Mouse (Mus musculus) midbrain, embryonic 13.5 days (tissue): ENCODE results near the gene Slit3. TPM values are rescaled to one million over a fixed set of nuclear protein-coding genes. Genes with fewer than 3 reads are reported as not detected.
A peak's percentile ranks its signal among the peaks of the same experiment; 100 is the strongest.

ENCODE experiments used
- ATAC-seq: fragments of 200-750 bp; cut with Nextera tagmentation; 2 replicates; pipeline ENCODE4 v1.8.0; 2017; ENCODE audit warnings: mild to moderate bottlenecking, moderate TSS enrichment, moderate library complexity
- H3K27ac ChIP-seq: fragments of 300-500 bp; sonication (generic); 2 replicates; pipeline ENCODE4 v1.5.1; 2015; ENCODE audit warnings: inconsistent platforms, mild to moderate bottlenecking, moderate library complexity
- H3K27me3 ChIP-seq: fragments of 300-500 bp; sonication (generic); 2 replicates; pipeline ENCODE4 v1.6.1; 2015; ENCODE audit warnings: mild to moderate bottlenecking, inconsistent platforms
- H3K36me3 ChIP-seq: fragments of 300-500 bp; sonication (generic); 2 replicates; pipeline ENCODE4 v1.6.1; 2015; ENCODE audit warnings: mild to moderate bottlenecking, inconsistent platforms
- H3K4me1 ChIP-seq: fragments of 300-500 bp; sonication (generic); replicated peaks from 2 replicates; pipeline ENCODE4 v1.6.1; 2015; ENCODE audit warnings: inconsistent platforms
- H3K4me2 ChIP-seq: fragments of 300-500 bp; sonication (generic); replicated peaks from 2 replicates; pipeline ENCODE4 v1.6.1; 2015; ENCODE audit warnings: moderate library complexity, mild to moderate bottlenecking, inconsistent platforms
- H3K4me3 ChIP-seq: fragments of 300-500 bp; sonication (generic); replicated peaks from 2 replicates; pipeline ENCODE4 v1.5.1; 2015; ENCODE audit warnings: mild to moderate bottlenecking, inconsistent platforms
- H3K9ac ChIP-seq: fragments of 300-500 bp; sonication (generic); replicated peaks from 2 replicates; pipeline ENCODE4 v1.6.1; 2015; ENCODE audit warnings: mild to moderate bottlenecking, inconsistent platforms
- H3K9me3 ChIP-seq: fragments of 300-500 bp; sonication (generic); 2 replicates; pipeline ENCODE4 v1.6.1; 2016; ENCODE audit warnings: mild to moderate bottlenecking, inconsistent platforms
- WGBS: fragments of 180-500 bp; shearing (Covaris S2); methylation state at CpG from one replicate; pipeline ENCODE4 v1.1.7; 2015; 5-methylcytosine and 5-hydroxymethylcytosine counted together
- polyA plus RNA-seq: library from polyadenylated mRNA; unstranded; fragments of >200 nt; fragmentation: Nextera tagmentation; extraction: Ambion mirVana; gene quantifications from 2 replicates; pipeline ENCODE4 v1.2.1, GENCODE M21; 2015

Slit3 gene
- polyA plus RNA-seq, 1 experiment from 2014 or later, result 6.6 TPM

DNA sequence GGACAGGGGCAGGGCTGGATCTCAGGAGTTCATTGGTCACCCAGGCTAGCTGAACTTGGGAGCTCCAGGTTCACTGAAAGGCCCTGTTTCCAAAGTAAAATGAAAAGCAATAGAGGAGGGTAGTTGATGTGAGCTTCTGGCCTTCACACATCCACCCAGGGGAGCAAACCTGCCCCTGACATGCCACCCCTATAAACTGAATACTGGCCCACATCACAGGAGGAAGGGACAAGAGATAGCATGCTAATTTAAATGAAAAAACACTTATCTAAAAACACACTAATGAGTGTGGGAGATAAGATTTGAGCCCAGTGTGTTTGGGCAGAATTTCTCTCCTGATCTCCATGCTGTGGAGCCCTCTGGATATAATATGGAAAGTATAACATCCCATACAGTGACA is 475.0 kb downstream of the Slit3 start:
- Histone ChIP-seq H3K9me3 (no peaks in the 10 kb centered on the region), H3K27me3 (peaks cover 28% of the 10 kb centered on the region), H3K4me1 (peaks cover 61% of the 10 kb centered on the region), H3K27ac (peak overlapping the region; percentile 19; the same call in 1 of the 2 replicates), H3K36me3 (no peaks in the 10 kb centered on the region), H3K9ac (no peak overlapping the region), H3K4me3 (no peak overlapping the region), H3K4me2 (no peak overlapping the region)
- ATAC-seq, result no peak

DNA sequence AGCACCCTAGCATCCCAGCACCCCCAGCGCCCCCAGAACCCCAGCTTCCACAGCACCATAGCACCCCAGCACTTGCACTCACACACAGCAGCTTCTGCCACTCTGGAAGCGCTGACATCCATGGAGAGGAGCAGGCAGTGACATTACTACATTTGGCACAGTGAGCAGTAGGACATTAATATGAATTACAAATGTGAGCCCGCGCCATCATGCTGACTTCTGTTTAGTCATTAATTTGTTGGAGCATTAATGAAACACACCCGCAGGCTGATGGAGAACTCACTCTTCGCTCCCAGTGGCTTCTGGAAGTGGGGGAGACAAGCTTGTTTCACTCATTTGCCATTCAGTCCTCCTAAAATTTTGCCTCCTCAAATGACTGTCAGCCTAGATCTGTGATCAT is 476.9 kb downstream of the Slit3 start:
- WGBS, result 69% methylated on average over 6 of the region's 6 CpGs
- Histone ChIP-seq H3K27ac (no peak overlapping the region), H3K4me1 (peaks cover 79% of the 10 kb centered on the region), H3K27me3 (peaks cover 15% of the 10 kb centered on the region), H3K4me3 (no peak overlapping the region), H3K36me3 (no peaks in the 10 kb centered on the region), H3K9me3 (no peaks in the 10 kb centered on the region), H3K4me2 (no peak overlapping the region), H3K9ac (no peak overlapping the region)
- ATAC-seq, result no peak

DNA sequence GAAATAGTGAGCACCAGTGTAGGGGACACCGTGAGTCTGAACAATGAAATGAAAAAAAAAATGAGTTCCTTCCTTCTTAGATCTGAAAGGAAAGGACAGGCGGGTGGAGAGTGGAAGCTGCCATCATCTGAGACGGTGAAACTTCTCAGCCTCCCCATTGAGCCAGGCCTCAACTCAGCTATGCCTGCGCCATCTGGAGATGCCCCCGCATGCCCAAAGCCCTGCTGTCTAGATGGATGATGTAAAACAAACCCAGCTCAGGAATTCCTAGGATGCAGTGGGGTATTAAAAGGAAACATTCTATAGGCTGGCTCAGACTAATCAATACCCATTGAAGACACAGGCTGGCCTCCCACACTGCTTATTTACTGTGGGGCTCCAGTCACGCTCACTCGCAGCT is 477.7 kb downstream of the Slit3 start:
- peaks cover 80% of the 10 kb centered on the region for H3K4me1 ChIP-seq
- H3K36me3 ChIP-seq, result no peaks in the 10 kb centered on the region
- no peak overlapping the region for H3K27ac ChIP-seq
- H3K9ac ChIP-seq, result no peak overlapping the region
- no peaks in the 10 kb centered on the region for H3K9me3 ChIP-seq
- H3K4me3 ChIP-seq, result no peak overlapping the region
- 26% methylated on average over 7 of the region's 7 CpGs for WGBS
- H3K27me3 ChIP-seq, result peaks cover 13% of the 10 kb centered on the region
- H3K4me2 ChIP-seq, result no peak overlapping the region
- ATAC-seq, result no peak

DNA sequence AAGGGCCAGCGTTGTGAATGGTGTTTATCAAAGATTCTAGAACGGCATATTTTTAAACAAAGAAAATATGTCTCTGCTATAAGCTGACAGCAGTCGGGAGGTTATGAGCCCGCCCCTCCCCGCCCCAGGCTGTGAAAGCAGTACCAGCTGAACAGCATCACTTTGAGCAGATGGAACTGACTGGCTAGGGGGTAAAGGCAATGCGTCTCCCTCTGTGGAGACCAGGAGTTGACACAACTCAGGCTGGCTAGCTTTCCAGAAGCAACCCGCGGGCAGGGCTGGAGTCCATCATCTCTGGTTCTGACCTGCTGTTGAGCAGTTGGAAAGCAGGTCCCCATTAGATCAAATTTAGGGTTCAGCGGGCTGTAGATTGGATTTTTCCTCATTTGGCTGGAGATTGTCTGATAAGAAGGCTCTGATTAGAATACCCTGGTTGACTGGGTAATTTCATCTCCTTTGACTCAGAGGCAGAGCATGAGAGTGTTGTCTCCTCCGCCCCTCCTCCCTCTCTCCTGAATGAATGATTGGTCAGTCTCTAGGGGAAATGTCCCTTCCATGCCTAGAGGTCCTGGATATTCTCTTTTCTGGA is 480.7 kb downstream of the Slit3 start:
- Histone ChIP-seq H3K4me2 (no peak overlapping the region), H3K36me3 (no peaks in the 10 kb centered on the region), H3K9ac (no peak overlapping the region; the same call in 1 of the 2 replicates), H3K4me1 (peaks cover 61% of the 10 kb centered on the region), H3K4me3 (no peak overlapping the region), H3K9me3 (no peaks in the 10 kb centered on the region), H3K27me3 (peaks cover 13% of the 10 kb centered on the region), H3K27ac (peak overlapping the region; percentile 20; the same call in 1 of the 2 replicates)
- 51% methylated on average over 10 of the region's 10 CpGs for WGBS
- ATAC-seq, result peak; percentile 34; the same call in 1 of the 2 replicates

DNA sequence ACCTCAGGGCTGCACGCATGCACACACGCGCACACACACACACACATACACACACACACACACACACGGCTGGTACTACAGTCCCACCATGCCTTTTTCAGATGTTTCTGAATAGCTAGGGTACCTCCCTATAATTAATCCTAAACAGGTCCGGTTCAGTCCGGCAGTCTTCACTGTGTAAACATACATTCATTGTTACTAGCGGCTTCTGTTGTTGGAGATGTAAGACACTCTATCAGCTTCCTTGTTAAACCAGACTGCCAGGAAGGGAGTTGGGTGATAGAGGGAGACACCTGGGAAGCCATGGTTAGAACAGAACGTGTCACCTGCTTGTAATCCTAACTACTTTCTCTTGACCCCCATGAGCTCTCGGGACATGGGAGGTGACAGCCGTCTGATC is 481.6 kb downstream of the Slit3 start:
- Histone ChIP-seq H3K4me3 (no peak overlapping the region), H3K4me2 (no peak overlapping the region), H3K27me3 (peaks cover 9% of the 10 kb centered on the region; the same call in 1 of the 2 replicates), H3K36me3 (no peaks in the 10 kb centered on the region), H3K9me3 (no peaks in the 10 kb centered on the region), H3K4me1 (peaks cover 57% of the 10 kb centered on the region), H3K9ac (no peak overlapping the region), H3K27ac (0 out of 2 replicates have a peak overlapping the region, but pooled peaks have one; percentile 4)
- 71% methylated on average over 10 of the region's 10 CpGs for WGBS
- ATAC-seq, result no peak

DNA sequence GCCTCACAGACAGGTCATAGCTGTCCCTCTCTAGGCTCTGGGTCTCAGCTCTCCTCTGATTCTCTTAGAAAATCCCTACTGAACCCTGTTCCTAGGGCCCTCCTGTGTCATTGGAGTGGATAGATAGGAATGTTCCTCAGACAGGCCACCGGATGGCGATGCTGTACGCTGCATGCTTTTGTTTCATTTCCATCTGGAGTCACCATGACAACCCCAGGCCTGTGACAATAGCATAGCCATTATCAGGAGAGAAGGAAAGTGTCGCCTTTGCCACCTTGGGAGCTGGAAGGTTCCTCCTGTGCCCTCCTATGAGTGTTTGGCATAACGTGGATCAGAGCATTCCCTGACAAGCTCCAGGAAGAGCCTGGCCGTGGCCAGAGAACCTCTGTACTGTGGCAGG is 482.9 kb downstream of the Slit3 start:
- H3K4me1 ChIP-seq, result peaks cover 56% of the 10 kb centered on the region
- H3K9ac ChIP-seq, result no peak overlapping the region
- H3K4me3 ChIP-seq, result no peak overlapping the region
- no peak overlapping the region for H3K4me2 ChIP-seq
- 54% methylated on average over 6 of the region's 6 CpGs for WGBS
- no peaks in the 10 kb centered on the region for H3K36me3 ChIP-seq
- no peaks in the 10 kb centered on the region for H3K9me3 ChIP-seq
- peaks cover 7% of the 10 kb centered on the region; the same call in 1 of the 2 replicates for H3K27me3 ChIP-seq
- H3K27ac ChIP-seq, result no peak overlapping the region
- no peak for ATAC-seq

DNA sequence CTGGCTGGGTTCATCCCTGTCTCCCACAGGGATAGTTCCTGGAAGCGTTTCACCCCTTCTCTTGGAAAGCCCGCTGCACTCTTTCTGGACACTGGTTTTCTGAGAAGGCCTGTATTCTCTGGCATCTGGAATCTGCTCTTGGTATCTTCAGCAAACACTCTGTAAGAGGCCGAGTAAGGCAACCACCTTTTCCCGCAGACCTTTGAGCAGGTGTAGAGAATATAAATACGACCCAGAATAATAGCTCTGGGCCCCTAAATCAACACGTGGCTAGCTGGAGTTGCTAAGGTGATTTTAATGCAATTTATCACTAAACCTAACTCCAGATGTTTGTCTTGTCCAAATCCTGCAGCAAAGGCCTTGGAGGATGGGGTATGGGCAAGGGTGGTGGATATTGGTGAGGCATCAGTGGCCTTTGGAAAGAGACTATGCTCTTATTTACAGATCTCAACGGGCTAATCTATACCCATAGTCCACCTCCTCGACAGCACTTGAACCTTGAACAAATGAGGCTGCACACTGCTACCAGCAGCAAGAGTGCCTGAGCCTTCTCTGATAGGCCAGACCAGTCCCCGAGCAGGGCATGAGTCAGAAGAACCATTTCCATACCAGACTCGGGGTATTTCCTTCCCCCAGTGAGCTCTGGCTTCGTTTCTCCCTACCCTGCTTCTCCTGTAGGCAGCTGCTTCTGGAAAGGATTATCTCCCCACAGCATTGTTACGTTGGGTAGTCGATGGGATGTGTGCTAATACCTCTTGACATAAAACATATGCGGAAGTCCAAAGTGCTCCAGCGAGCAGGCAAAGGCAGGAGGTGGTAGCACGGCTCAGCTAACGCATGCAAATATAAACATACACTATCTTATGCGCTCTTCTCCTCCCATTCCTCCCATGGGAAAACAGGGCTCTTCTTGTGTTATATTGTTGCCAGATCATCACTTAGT is 484.1 kb downstream of the Slit3 start:
- no peaks in the 10 kb centered on the region for H3K9me3 ChIP-seq
- no peak overlapping the region for H3K4me3 ChIP-seq
- H3K27me3 ChIP-seq, result peaks cover 2% of the 10 kb centered on the region
- H3K4me1 ChIP-seq, result peaks cover 52% of the 10 kb centered on the region
- H3K4me2 ChIP-seq, result no peak overlapping the region
- H3K27ac ChIP-seq, result no peak overlapping the region
- no peaks in the 10 kb centered on the region for H3K36me3 ChIP-seq
- no peak for ATAC-seq
- WGBS, result 57% methylated on average over 18 of the region's 18 CpGs
- no peak overlapping the region for H3K9ac ChIP-seq

DNA sequence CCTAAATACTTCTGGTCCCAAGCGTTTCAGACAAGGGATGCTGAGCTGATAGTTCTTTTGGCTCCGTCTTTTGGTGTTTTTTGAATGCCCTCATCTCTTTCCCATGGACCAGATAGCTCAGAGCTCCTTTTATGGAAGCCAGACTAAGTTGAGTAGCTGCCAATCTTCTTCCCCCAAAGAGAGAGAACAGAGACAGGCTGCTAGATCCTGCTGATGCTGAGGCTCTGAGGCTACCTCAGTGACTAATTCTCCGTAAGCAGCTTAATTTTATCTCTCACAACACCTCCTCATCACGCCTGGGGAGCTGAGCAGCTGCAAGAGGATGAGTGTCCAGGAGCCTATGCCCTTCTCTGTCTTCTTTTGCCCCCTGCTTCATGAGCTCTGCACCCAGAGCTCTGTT is 486.2 kb downstream of the Slit3 start:
- no peak overlapping the region for H3K4me2 ChIP-seq
- H3K27me3 ChIP-seq, result peaks cover 19% of the 10 kb centered on the region
- no peak overlapping the region for H3K4me3 ChIP-seq
- H3K4me1 ChIP-seq, result peaks cover 44% of the 10 kb centered on the region
- H3K9me3 ChIP-seq, result no peaks in the 10 kb centered on the region
- H3K9ac ChIP-seq, result no peak overlapping the region
- 47% methylated on average over 4 of the region's 4 CpGs for WGBS
- ATAC-seq, result no peak
- no peak overlapping the region for H3K27ac ChIP-seq
- no peaks in the 10 kb centered on the region for H3K36me3 ChIP-seq

DNA sequence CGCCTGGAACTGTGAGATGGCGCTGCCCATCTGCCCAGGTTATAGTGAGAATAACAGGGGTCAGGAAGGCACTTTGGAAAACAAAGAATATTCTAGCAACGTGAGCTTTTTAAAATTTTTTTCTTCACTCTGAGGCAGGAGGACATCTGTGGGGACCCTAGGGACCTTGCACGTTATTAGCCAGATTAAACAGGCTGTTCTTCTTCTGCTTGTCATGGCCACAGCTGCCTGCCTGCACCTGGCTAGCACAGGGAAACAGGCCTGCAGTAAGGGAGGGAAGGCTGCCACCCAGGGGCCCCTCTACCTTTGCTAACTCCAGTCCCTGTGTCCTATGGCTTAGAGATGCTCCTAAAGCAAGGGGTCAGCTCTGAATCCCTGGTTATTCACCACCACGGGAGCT is 487.8 kb downstream of the Slit3 start:
- WGBS, result 53% methylated on average over 5 of the region's 5 CpGs
- no peak overlapping the region for H3K9ac ChIP-seq
- no peaks in the 10 kb centered on the region for H3K36me3 ChIP-seq
- H3K4me3 ChIP-seq, result no peak overlapping the region
- H3K27me3 ChIP-seq, result peaks cover 32% of the 10 kb centered on the region
- H3K9me3 ChIP-seq, result no peaks in the 10 kb centered on the region
- 0 out of 2 replicates have a peak, but pooled peaks have one; percentile 24 for ATAC-seq
- H3K27ac ChIP-seq, result no peak overlapping the region; the same call in 1 of the 2 replicates
- H3K4me2 ChIP-seq, result no peak overlapping the region
- H3K4me1 ChIP-seq, result peaks cover 38% of the 10 kb centered on the region

DNA sequence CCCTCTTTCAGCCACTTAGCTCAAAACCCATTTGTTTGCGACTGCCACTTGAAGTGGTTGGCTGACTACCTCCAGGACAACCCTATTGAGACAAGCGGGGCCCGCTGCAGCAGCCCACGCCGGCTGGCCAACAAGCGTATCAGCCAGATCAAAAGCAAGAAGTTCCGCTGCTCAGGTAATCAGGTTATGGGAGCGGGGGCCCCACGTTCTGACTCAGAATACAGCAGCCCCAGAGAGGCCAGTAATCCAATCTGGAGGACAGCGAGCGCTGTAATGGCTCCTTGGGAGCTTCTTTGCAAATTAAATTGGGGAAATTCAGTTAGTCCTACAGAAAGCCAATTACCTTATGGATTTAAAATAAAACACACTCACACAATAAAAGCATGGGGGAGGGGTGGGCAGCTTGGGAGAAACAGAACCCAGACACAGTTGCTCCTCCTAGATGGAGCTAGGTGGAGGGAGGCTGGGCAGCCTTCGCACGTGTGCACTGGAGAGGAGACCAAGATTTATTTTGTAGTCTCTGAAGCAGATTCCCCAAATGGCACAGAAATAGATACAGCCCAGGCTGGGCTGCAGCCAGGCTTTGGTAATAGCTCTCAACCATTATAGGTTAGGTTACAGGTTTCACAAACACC is 491.4 kb downstream of the Slit3 start:
- Histone ChIP-seq H3K27me3 (peaks cover 44% of the 10 kb centered on the region), H3K27ac (no peak overlapping the region)
- peak; percentile 35 for ATAC-seq

DNA sequence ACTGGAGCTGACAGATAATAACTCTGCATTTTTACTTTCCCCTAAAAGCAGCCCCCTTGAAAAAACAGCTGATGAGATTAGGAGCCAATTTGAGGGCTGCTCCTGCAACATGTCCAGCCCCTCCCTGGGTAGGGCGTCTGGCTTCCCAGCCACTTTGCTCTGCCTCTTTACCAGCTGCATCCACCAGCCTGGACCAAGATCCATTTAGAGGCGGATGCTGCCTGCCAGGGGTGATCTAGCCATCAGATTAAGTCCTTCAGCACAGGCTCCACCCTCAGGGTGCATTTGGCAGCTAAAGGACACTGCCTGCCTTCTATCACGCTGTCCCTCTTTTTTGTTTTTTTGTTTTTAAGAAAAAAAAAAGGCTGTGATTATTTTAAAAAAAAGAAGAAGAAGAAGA is 493.5 kb downstream of the Slit3 start:
- WGBS, result 21% methylated on average over 3 of the region's 3 CpGs
- Histone ChIP-seq H3K36me3 (no peaks in the 10 kb centered on the region), H3K9ac (no peak overlapping the region), H3K27ac (no peak overlapping the region), H3K9me3 (no peaks in the 10 kb centered on the region), H3K27me3 (peaks cover 51% of the 10 kb centered on the region), H3K4me1 (peaks cover 16% of the 10 kb centered on the region), H3K4me3 (no peak overlapping the region), H3K4me2 (no peak overlapping the region)
- ATAC-seq, result no peak

More for the DNA sequence above, 491.4 kb downstream of the Slit3 start:
- 22% methylated on average over 13 of the region's 13 CpGs for WGBS
- no peak overlapping the region for H3K4me3 ChIP-seq
- no peaks in the 10 kb centered on the region for H3K36me3 ChIP-seq
- no peak overlapping the region for H3K4me2 ChIP-seq
- H3K9me3 ChIP-seq, result no peaks in the 10 kb centered on the region
- H3K9ac ChIP-seq, result no peak overlapping the region
- H3K4me1 ChIP-seq, result peaks cover 31% of the 10 kb centered on the region

DNA sequence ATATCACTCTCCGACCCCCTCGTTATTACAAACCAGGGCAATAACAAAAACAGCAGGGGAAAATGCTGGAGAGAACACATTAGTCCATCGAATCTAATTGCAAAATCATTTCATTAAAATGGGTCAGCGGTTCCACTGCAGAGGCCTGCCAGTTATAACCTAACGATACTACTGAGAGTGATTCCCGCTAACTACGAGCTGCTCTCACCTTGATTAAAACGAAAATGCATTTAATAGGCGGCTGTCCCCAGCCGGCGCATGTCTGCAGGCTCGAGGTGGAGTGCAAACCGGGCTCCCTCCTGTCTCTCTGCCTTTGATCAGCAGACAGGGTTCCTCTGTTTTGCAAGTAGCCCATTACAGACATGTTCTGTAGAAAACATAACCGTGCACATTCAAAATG is 498.4 kb downstream of the Slit3 start:
- peaks cover 29% of the 10 kb centered on the region; the same call in 1 of the 2 replicates for H3K27me3 ChIP-seq
- H3K4me3 ChIP-seq, result no peak overlapping the region
- H3K9ac ChIP-seq, result no peak overlapping the region
- no peak overlapping the region for H3K4me2 ChIP-seq
- H3K4me1 ChIP-seq, result peaks cover 2% of the 10 kb centered on the region; the same call in 1 of the 2 replicates
- H3K36me3 ChIP-seq, result no peaks in the 10 kb centered on the region
- WGBS, result 67% methylated on average over 14 of the region's 14 CpGs
- no peaks in the 10 kb centered on the region for H3K9me3 ChIP-seq
- no peak for ATAC-seq
- no peak overlapping the region for H3K27ac ChIP-seq
